Mouse (Mus musculus) testis, adult 10 weeks (tissue): Measurements from ENCODE around the gene Bad. TPM values are rescaled to one million over a fixed set of nuclear protein-coding genes. Genes with fewer than 3 reads are reported as not detected.

ENCODE experiments used
- polyA plus RNA-seq: library from polyadenylated mRNA; stranded (reverse); fragments of 350-450 nt; fragmentation: Illumina TruSeq; extraction: RNeasy Lipid Tissue Mini Kit (QIAGEN cat#74804); gene quantifications from one replicate; pipeline ENCODE4 v1.2.3, GENCODE M21; 2014; ENCODE audit warnings: low read depth, low replicate concordance

Gene Bad
- polyA plus RNA-seq, 1 experiment from 2014 or later = 2.3 TPM

Other genes with a start within 250 kb of the Bad start
- gene Rps6ka4, start 101.2 kb upstream of the Bad start, polyA plus RNA-seq = 0.55 TPM
- 0.10 TPM for gene Ccdc88b, start 83.7 kb upstream of the Bad start, polyA plus RNA-seq
- 18.9 TPM for gene Trmt112, start 32.2 kb upstream of the Bad start, polyA plus RNA-seq
- gene Prdx5, start 31.8 kb upstream of the Bad start, polyA plus RNA-seq = 16.4 TPM
- gene Esrra, start 20.0 kb upstream of the Bad start, polyA plus RNA-seq = 0.91 TPM
- 264 TPM for gene Catsperz, start 16.5 kb upstream of the Bad start, polyA plus RNA-seq
- gene Kcnk4, start 7.3 kb upstream of the Bad start, polyA plus RNA-seq = 0.41 TPM
- 1.9 TPM for gene Gpr137, start 619 bp downstream of the Bad start, polyA plus RNA-seq
- 11.3 TPM for gene Ppp1r14b, start 33.1 kb downstream of the Bad start, polyA plus RNA-seq
- 1.5 TPM for gene Plcb3, start 34.6 kb downstream of the Bad start, polyA plus RNA-seq
- gene Fkbp2, start 38.6 kb downstream of the Bad start, polyA plus RNA-seq = 3.5 TPM
- 1.4 TPM for gene Vegfb, start 45.8 kb downstream of the Bad start, polyA plus RNA-seq
- 2.3 TPM for gene Dnajc4, start 50.7 kb downstream of the Bad start, polyA plus RNA-seq
- gene Nudt22, start 54.3 kb downstream of the Bad start, polyA plus RNA-seq = not detected
- gene Trpt1, start 54.3 kb downstream of the Bad start, polyA plus RNA-seq = 0.63 TPM
- gene Fermt3, start 77.6 kb downstream of the Bad start, polyA plus RNA-seq = not detected
- 79.5 TPM for gene Stip1, start 98.1 kb downstream of the Bad start, polyA plus RNA-seq
- gene Macrod1, start 114.9 kb downstream of the Bad start, polyA plus RNA-seq = 5.6 TPM
- 1.2 TPM for gene Flrt1, start 163.9 kb downstream of the Bad start, polyA plus RNA-seq